Mouse (Mus musculus) limb, embryonic 13.5 days (tissue): Measurements from ENCODE around the gene Ubr2. TPM values are rescaled to one million over a fixed set of nuclear protein-coding genes. Genes with fewer than 3 reads are reported as not detected.

ENCODE experiments used
- ATAC-seq: fragments of 200-750 bp; cut with Nextera tagmentation; 2 replicates; pipeline ENCODE4 v1.8.0; 2017; ENCODE audit warnings: low read depth, moderate number of reproducible peaks, moderate TSS enrichment; ENCODE audit not compliant: low FRiP score
- H3K27ac ChIP-seq: fragments of 300-500 bp; sonication (generic); 2 replicates; pipeline ENCODE4 v1.5.1; 2015; ENCODE audit warnings: inconsistent platforms, mild to moderate bottlenecking, moderate library complexity
- H3K27me3 ChIP-seq: fragments of 300-500 bp; sonication (generic); 2 replicates; pipeline ENCODE4 v1.6.1; 2015; ENCODE audit warnings: mild to moderate bottlenecking, inconsistent platforms
- H3K36me3 ChIP-seq: fragments of 300-500 bp; sonication (generic); 2 replicates; pipeline ENCODE4 v1.6.1; 2015; ENCODE audit warnings: inconsistent platforms, mild to moderate bottlenecking, moderate library complexity
- H3K4me1 ChIP-seq: fragments of 300-500 bp; sonication (generic); 2 replicates; pipeline ENCODE4 v1.6.1; 2015; ENCODE audit warnings: inconsistent platforms
- H3K4me2 ChIP-seq: fragments of 300-500 bp; sonication (generic); replicated peaks from 2 replicates; pipeline ENCODE4 v1.6.1; 2015; ENCODE audit warnings: inconsistent platforms, mild to moderate bottlenecking, moderate library complexity
- H3K4me3 ChIP-seq: fragments of 300-500 bp; sonication (generic); 2 replicates; pipeline ENCODE4 v1.5.1; 2015; ENCODE audit warnings: moderate library complexity, mild to moderate bottlenecking, inconsistent platforms
- H3K9ac ChIP-seq: fragments of 300-500 bp; sonication (generic); 2 replicates; pipeline ENCODE4 v1.6.1; 2015; ENCODE audit warnings: mild to moderate bottlenecking, inconsistent platforms
- H3K9me3 ChIP-seq: fragments of 300-500 bp; sonication (generic); 2 replicates; pipeline ENCODE4 v1.6.1; 2016; ENCODE audit warnings: inconsistent platforms
- WGBS: fragments of 180-500 bp; shearing (Covaris S2); methylation state at CpG from one replicate; pipeline ENCODE4 v1.1.7; 2015; 5-methylcytosine and 5-hydroxymethylcytosine counted together
- polyA plus RNA-seq: library from polyadenylated mRNA; unstranded; fragments of >200 nt; fragmentation: Nextera tagmentation; extraction: Ambion mirVana; gene quantifications from 2 replicates; pipeline ENCODE4 v1.2.1, GENCODE M21; 2015

The Ubr2 gene
- 15.9 and 18.0 TPM in 2 replicates for polyA plus RNA-seq

- peak within 1 kb of the TSS; percentile 98 for H3K4me3 ChIP-seq
- 0 out of 2 replicates have a peak, but pooled peaks cover 4% of the 10 kb centered on the region for H3K27me3 ChIP-seq
- peaks cover 23% of the 10 kb centered on the region for H3K4me1 ChIP-seq
- peaks cover 6% of the 10 kb centered on the region; the same call in 1 of the 2 replicates for H3K36me3 ChIP-seq
- peak; percentile 96 for ATAC-seq
- H3K27ac ChIP-seq, result peak within 1 kb of the TSS; percentile 93
- no peaks in the 10 kb centered on the region for H3K9me3 ChIP-seq
- peak within 1 kb of the TSS; percentile 82 for H3K4me2 ChIP-seq
- under 1% methylated on average over 76 of the region's 77 CpGs for WGBS
- peak within 1 kb of the TSS; percentile 98 for H3K9ac ChIP-seq
These were observed at the start of gene Ubr2 for GRCm38 (mm10) chr17:47009898-47010721. TSS of gene Ubr2 (minus strand) at chr17:47010556.

DNA sequence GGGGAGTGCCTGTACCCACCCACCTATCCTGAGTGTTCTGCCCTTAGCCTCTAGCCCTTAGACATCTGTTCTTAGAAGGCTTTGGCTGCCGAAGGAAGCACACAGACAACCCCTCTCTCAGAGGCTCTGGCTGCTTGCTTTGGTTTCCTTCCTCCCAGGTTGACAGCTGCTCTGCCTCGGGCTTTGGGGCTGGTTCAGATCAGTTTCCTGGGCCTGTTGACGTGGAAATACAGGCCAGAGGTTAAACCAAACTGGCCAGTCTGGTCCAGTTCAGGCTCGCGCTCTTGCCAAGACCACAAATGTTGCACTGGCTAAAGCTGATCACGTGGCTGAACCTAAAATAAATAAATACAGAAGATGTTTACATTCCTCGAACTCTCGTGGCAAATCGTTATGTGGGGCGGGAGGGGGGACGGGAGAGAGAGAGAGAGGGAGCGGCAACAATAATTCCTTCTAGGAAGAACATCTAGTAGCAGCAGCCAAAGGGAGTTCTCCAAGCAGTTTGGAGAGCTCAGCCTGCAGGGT is 49.5 kb upstream of the Ubr2 start:
- Histone ChIP-seq H3K9me3 (0 out of 2 replicates have a peak, but pooled peaks cover 4% of the 10 kb centered on the region), H3K4me2 (no peak overlapping the region), H3K27me3 (no peaks in the 10 kb centered on the region), H3K27ac (no peak overlapping the region), H3K4me1 (no peaks in the 10 kb centered on the region), H3K9ac (no peak overlapping the region), H3K4me3 (no peak overlapping the region), H3K36me3 (no peaks in the 10 kb centered on the region)
- ATAC-seq, result no peak
- 47% methylated on average over 12 of the region's 12 CpGs for WGBS

- Histone ChIP-seq H3K4me1 (no peaks in the 10 kb centered on the region), H3K4me2 (no peak overlapping the region), H3K36me3 (no peaks in the 10 kb centered on the region), H3K9ac (no peak overlapping the region), H3K27ac (no peak overlapping the region), H3K27me3 (no peaks in the 10 kb centered on the region), H3K9me3 (0 out of 2 replicates have a peak, but pooled peaks cover 4% of the 10 kb centered on the region), H3K4me3 (no peak overlapping the region)
- 92% methylated on average over 4 of the region's 4 CpGs for WGBS
- no peak for ATAC-seq
These were observed 47.6 kb upstream of the Ubr2 start for GRCm38 (mm10) chr17:47057966-47058365.

- no peaks in the 10 kb centered on the region for H3K27me3 ChIP-seq
- H3K36me3 ChIP-seq, result no peaks in the 10 kb centered on the region
- 81% methylated on average over 6 of the region's 6 CpGs for WGBS
- no peak overlapping the region for H3K27ac ChIP-seq
- ATAC-seq, result no peak
- H3K4me2 ChIP-seq, result no peak overlapping the region
- H3K4me3 ChIP-seq, result no peak overlapping the region
- H3K9ac ChIP-seq, result no peak overlapping the region
- 0 out of 2 replicates have a peak, but pooled peaks cover 4% of the 10 kb centered on the region for H3K9me3 ChIP-seq
- H3K4me1 ChIP-seq, result no peaks in the 10 kb centered on the region
These were observed 46.1 kb upstream of the Ubr2 start for GRCm38 (mm10) chr17:47056476-47056875.

GRCm38 (mm10) chr17:47055121-47055520 is 44.8 kb upstream of the Ubr2 start:
- ATAC-seq, result no peak
- Histone ChIP-seq H3K9ac (no peak overlapping the region), H3K9me3 (0 out of 2 replicates have a peak, but pooled peaks cover 4% of the 10 kb centered on the region), H3K4me3 (no peak overlapping the region), H3K4me2 (no peak overlapping the region), H3K36me3 (no peaks in the 10 kb centered on the region), H3K27ac (no peak overlapping the region), H3K4me1 (no peaks in the 10 kb centered on the region), H3K27me3 (no peaks in the 10 kb centered on the region)
- WGBS, result 78% methylated on average over 7 of the region's 7 CpGs

DNA sequence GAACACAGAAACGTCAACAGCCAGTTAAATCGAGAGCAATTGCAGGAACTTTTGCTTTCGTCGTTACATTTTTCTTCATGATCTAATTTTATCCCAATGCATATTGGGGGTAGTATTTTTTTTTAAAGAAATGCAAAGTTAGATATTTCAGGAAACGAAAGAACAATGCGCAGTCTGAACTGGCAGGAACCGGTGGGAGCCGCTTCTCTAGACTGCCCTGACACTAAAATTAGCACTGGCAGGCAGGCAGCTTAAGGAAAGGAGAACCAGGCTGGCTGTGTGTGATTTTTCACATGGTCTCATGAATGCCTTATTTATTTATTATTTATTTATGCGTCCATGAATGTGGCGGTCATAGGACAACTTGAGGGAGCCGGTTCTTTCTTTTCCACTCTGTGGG is 44.3 kb upstream of the Ubr2 start:
- 85% methylated on average over 11 of the region's 11 CpGs for WGBS
- H3K4me1 ChIP-seq, result no peaks in the 10 kb centered on the region
- no peak overlapping the region for H3K9ac ChIP-seq
- H3K9me3 ChIP-seq, result 0 out of 2 replicates have a peak, but pooled peaks cover 4% of the 10 kb centered on the region
- no peak overlapping the region for H3K4me3 ChIP-seq
- H3K36me3 ChIP-seq, result no peaks in the 10 kb centered on the region
- H3K27ac ChIP-seq, result no peak overlapping the region
- ATAC-seq, result no peak
- H3K27me3 ChIP-seq, result no peaks in the 10 kb centered on the region
- no peak overlapping the region for H3K4me2 ChIP-seq

- Histone ChIP-seq H3K9ac (no peak overlapping the region), H3K4me1 (no peaks in the 10 kb centered on the region), H3K27me3 (no peaks in the 10 kb centered on the region), H3K36me3 (no peaks in the 10 kb centered on the region), H3K27ac (no peak overlapping the region), H3K4me2 (no peak overlapping the region), H3K9me3 (no peaks in the 10 kb centered on the region), H3K4me3 (no peak overlapping the region)
- no peak for ATAC-seq
- WGBS, result 86% methylated on average over 3 of the region's 3 CpGs
These were observed 40.3 kb upstream of the Ubr2 start for GRCm38 (mm10) chr17:47050678-47051077.

GRCm38 (mm10) chr17:47042866-47043265 is 32.5 kb upstream of the Ubr2 start:
- no peak for ATAC-seq
- H3K36me3 ChIP-seq, result no peaks in the 10 kb centered on the region
- 93% methylated on average over 14 of the region's 14 CpGs for WGBS
- no peak overlapping the region for H3K4me3 ChIP-seq
- H3K9me3 ChIP-seq, result 0 out of 2 replicates have a peak, but pooled peaks cover 3% of the 10 kb centered on the region
- no peak overlapping the region for H3K9ac ChIP-seq
- peaks cover 4% of the 10 kb centered on the region; the same call in 1 of the 2 replicates for H3K4me1 ChIP-seq
- no peak overlapping the region for H3K27ac ChIP-seq
- no peak overlapping the region for H3K4me2 ChIP-seq
- H3K27me3 ChIP-seq, result no peaks in the 10 kb centered on the region

DNA sequence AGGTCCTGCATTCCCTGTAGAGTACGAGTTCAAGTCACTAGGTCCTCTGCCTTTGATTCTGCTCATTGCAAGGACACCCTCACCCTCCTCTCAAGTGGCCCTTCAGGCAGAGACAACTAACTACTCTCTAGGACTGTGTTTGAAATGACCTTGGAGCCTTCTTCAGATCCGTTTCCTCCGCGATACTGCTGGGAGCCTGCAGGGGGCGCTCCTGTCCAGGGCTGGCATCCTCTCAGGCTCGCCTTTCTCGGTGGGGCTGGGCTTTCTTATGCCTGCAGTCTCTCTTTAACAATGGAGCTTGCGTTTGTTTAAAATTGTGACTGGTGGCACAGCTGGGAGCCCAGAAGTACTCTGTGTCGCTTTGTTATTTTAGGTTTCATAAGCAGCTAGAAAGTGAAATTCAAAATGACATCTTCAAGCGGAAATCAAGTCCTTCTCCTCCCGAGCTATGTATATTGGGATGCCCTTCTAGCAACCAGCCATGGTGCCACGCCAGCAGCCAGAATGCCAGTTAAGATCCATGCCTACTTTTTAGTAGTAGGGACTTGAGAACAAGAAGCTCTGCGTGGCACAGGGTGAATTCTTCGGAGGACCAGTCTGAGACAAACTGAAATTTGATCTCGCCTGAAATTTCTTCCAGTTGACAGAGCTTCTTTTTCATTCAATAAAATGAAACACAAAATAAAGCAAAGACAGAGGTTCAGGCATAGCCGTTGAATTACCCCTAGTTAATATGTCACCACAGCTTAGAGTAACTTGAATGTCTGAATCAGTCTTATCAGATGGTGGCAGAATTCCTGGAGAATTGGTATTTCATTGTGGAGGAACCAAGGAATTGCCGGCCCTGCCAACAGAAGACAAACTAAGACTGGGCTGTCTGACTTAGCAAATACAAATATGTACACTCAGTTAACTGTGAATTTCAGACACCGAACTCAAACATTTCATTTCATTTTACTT is 28.8 kb upstream of the Ubr2 start:
- WGBS, result 28% methylated on average over 18 of the region's 18 CpGs
- peak; percentile 15; the same call in 1 of the 2 replicates for ATAC-seq
- peaks cover 4% of the 10 kb centered on the region; the same call in 1 of the 2 replicates for H3K4me1 ChIP-seq
- H3K9ac ChIP-seq, result peak overlapping the region; percentile 39
- no peaks in the 10 kb centered on the region for H3K36me3 ChIP-seq
- H3K4me2 ChIP-seq, result peak overlapping the region; percentile 52
- H3K9me3 ChIP-seq, result 0 out of 2 replicates have a peak, but pooled peaks cover 3% of the 10 kb centered on the region
- no peaks in the 10 kb centered on the region for H3K27me3 ChIP-seq
- peak overlapping the region; percentile 15; the same call in 1 of the 2 replicates for H3K4me3 ChIP-seq
- no peak overlapping the region for H3K27ac ChIP-seq

- H3K4me2 ChIP-seq, result no peak overlapping the region
- no peak overlapping the region for H3K9ac ChIP-seq
- no peak overlapping the region for H3K4me3 ChIP-seq
- H3K9me3 ChIP-seq, result no peaks in the 10 kb centered on the region
- H3K27ac ChIP-seq, result no peak overlapping the region
- H3K36me3 ChIP-seq, result no peaks in the 10 kb centered on the region
- peaks cover 4% of the 10 kb centered on the region; the same call in 1 of the 2 replicates for H3K4me1 ChIP-seq
- ATAC-seq, result no peak
- no peaks in the 10 kb centered on the region for H3K27me3 ChIP-seq
These were observed 24.2 kb upstream of the Ubr2 start for GRCm38 (mm10) chr17:47034536-47034935.

- under 1% methylated on average over 4 of the region's 4 CpGs for WGBS
- no peak for ATAC-seq
- Histone ChIP-seq H3K36me3 (no peaks in the 10 kb centered on the region), H3K4me1 (no peaks in the 10 kb centered on the region), H3K27ac (no peak overlapping the region), H3K4me3 (no peak overlapping the region), H3K27me3 (no peaks in the 10 kb centered on the region), H3K4me2 (no peak overlapping the region), H3K9ac (no peak overlapping the region), H3K9me3 (no peaks in the 10 kb centered on the region)
These were observed 23.3 kb upstream of the Ubr2 start for GRCm38 (mm10) chr17:47033643-47034042.
